Mouse (Mus musculus): ENCODE measurements around the gene Arcn1.

Arcn1 gene

GRCm38 (mm10) chr9:44719632-44720357, 47.9 kb downstream of the Arcn1 start:
- no peak for DNase-seq (ENCODE audit: low spot score)

- DNase-seq (ENCODE audit: low spot score): no peak
These were observed 48.6 kb downstream of the Arcn1 start for GRCm38 (mm10) chr9:44718937-44719631.

- peak; percentile 81 for DNase-seq (ENCODE audit: low spot score)
These were observed 49.8 kb downstream of the Arcn1 start for GRCm38 (mm10) chr9:44717822-44718242.

GRCm38 (mm10) chr9:44716997-44717821, 50.4 kb downstream of the Arcn1 start:
- DNase-seq (ENCODE audit: low spot score): no peak

- DNase-seq (ENCODE audit: low spot score): no peak
These were observed 51.8 kb downstream of the Arcn1 start for GRCm38 (mm10) chr9:44715705-44716362.

GRCm38 (mm10) chr9:44715109-44715508, 52.5 kb downstream of the Arcn1 start:
- peak; percentile 43 for DNase-seq (ENCODE audit: low spot score)

GRCm38 (mm10) chr9:44713574-44713973, 54.1 kb downstream of the Arcn1 start:
- DNase-seq (ENCODE audit: low spot score): no peak

- no peak for DNase-seq (ENCODE audit: low spot score)
These were observed 54.6 kb downstream of the Arcn1 start for GRCm38 (mm10) chr9:44713080-44713479.

GRCm38 (mm10) chr9:44711602-44712001, 56.0 kb downstream of the Arcn1 start:
- DNase-seq (ENCODE audit: low spot score): no peak

GRCm38 (mm10) chr9:44710213-44710612, 57.4 kb downstream of the Arcn1 start:
- DNase-seq (ENCODE audit: low spot score): no peak

- no peak for DNase-seq (ENCODE audit: low spot score)
These were observed 58.0 kb downstream of the Arcn1 start for GRCm38 (mm10) chr9:44709600-44709999.

- no peak for DNase-seq (ENCODE audit: low spot score)
These were observed 58.7 kb downstream of the Arcn1 start for GRCm38 (mm10) chr9:44708925-44709324.

- DNase-seq (ENCODE audit: low spot score): peak; percentile 49
These were observed 59.2 kb downstream of the Arcn1 start for GRCm38 (mm10) chr9:44708429-44708765.

- DNase-seq (ENCODE audit: low spot score): no peak
These were observed 59.8 kb downstream of the Arcn1 start for GRCm38 (mm10) chr9:44707749-44708428.

GRCm38 (mm10) chr9:44699730-44700129, 67.9 kb downstream of the Arcn1 start:
- DNase-seq (ENCODE audit: low spot score): no peak

GRCm38 (mm10) chr9:44699196-44699595, 68.4 kb downstream of the Arcn1 start:
- no peak for DNase-seq (ENCODE audit: low spot score)

GRCm38 (mm10) chr9:44697866-44698265, 69.8 kb downstream of the Arcn1 start:
- DNase-seq (ENCODE audit: low spot score): no peak

- no peak for DNase-seq (ENCODE audit: low spot score)
These were observed 74.6 kb downstream of the Arcn1 start for GRCm38 (mm10) chr9:44693071-44693470.

GRCm38 (mm10) chr9:44691671-44692520, 75.7 kb downstream of the Arcn1 start:
- DNase-seq (ENCODE audit: low spot score): peak; percentile 64
